Mouse (Mus musculus) kidney, embryonic 16.5 days (tissue): ENCODE measurements around the gene Gm5475. TPM values are rescaled to one million over a fixed set of nuclear protein-coding genes. Genes with fewer than 3 reads are reported as not detected.
A peak's percentile ranks its signal among the peaks of the same experiment; 100 is the strongest.

Source experiments
- ATAC-seq: fragments of 200-750 bp; cut with Nextera tagmentation; 2 replicates; pipeline ENCODE4 v1.8.0; 2017; ENCODE audit warnings: moderate TSS enrichment; ENCODE audit not compliant: low FRiP score, low TSS enrichment
- H3K27ac ChIP-seq: fragments of 300-500 bp; sonication (generic); 2 replicates; pipeline ENCODE4 v1.5.1; 2014; ENCODE audit warnings: low read length
- H3K27me3 ChIP-seq: fragments of 300-500 bp; sonication (generic); 2 replicates; pipeline ENCODE4 v1.6.1; 2014; ENCODE audit warnings: low read length, control low read depth, mixed read lengths; ENCODE audit not compliant: insufficient read depth
- H3K36me3 ChIP-seq: fragments of 300-500 bp; sonication (generic); 2 replicates; pipeline ENCODE4 v1.6.1; 2014; ENCODE audit warnings: low read length, control low read depth, mixed read lengths; ENCODE audit not compliant: insufficient read depth
- H3K4me1 ChIP-seq: fragments of 300-500 bp; sonication (generic); 2 replicates; pipeline ENCODE4 v1.6.1; 2014; ENCODE audit warnings: low read length, control low read depth, mixed read lengths; ENCODE audit not compliant: insufficient read depth
- H3K4me2 ChIP-seq: fragments of 300-500 bp; sonication (generic); replicated peaks from 2 replicates; pipeline ENCODE4 v1.6.1; 2014; ENCODE audit warnings: low read depth, low read length
- H3K4me3 ChIP-seq: fragments of 300-500 bp; sonication (generic); 2 replicates; pipeline ENCODE4 v1.5.1; 2014; ENCODE audit warnings: mild to moderate bottlenecking, low read length
- H3K9ac ChIP-seq: fragments of 300-500 bp; sonication (generic); replicated peaks from 2 replicates; pipeline ENCODE4 v1.6.1; 2014; ENCODE audit warnings: low read length
- H3K9me3 ChIP-seq: fragments of 300-500 bp; sonication (generic); 2 replicates; pipeline ENCODE4 v1.6.1; 2016; ENCODE audit warnings: low read length, control low read depth
- WGBS: fragments of 180-500 bp; shearing (Covaris S2); extraction: QIAGEN DNeasy Blood & Tissue Kit; methylation state at CpG from one replicate; pipeline ENCODE4 v1.1.7; 2014; 5-methylcytosine and 5-hydroxymethylcytosine counted together
- polyA plus RNA-seq: library from polyadenylated mRNA; unstranded; fragments of >200 nt; fragmentation: Nextera tagmentation; extraction: Ambion mirVana; gene quantifications from 2 replicates; pipeline ENCODE4 v1.2.1, GENCODE M21; 2015

Gene Gm5475
- polyA plus RNA-seq, 1 experiment from 2014 or later = 0.19 TPM

GRCm38 (mm10) chr15:100458055-100458454, 36.1 kb downstream of the Gm5475 start:
- H3K36me3 ChIP-seq = no peaks in the 10 kb centered on the region
- no peak overlapping the region for H3K4me2 ChIP-seq
- ATAC-seq = peak; percentile 50; the same call in 1 of the 2 replicates
- no peak overlapping the region for H3K27ac ChIP-seq
- no peaks in the 10 kb centered on the region for H3K9me3 ChIP-seq
- H3K9ac ChIP-seq = no peak overlapping the region
- peaks cover 12% of the 10 kb centered on the region; the same call in 1 of the 2 replicates for H3K4me1 ChIP-seq
- H3K4me3 ChIP-seq = no peak overlapping the region
- H3K27me3 ChIP-seq = no peaks in the 10 kb centered on the region
- 47% methylated on average over 10 of the region's 10 CpGs for WGBS

DNA sequence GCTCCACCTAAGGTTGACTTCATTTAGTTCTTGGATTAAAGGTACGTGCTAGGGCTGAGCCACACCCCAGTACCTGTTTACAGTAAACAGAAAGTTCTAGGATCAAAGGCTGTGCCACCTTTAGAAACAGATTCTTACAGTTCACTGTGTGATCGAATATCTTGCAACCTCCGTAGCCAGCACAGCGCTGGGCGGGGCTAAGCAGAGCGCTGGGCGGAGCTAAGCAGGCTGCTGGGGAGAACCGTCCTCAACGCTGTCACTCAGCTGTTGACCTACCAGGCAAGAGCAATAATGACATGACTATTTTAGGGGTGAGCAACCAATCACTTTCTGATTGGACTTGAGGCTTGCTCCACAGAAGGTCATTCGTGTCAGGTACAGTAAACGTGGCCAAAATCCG, 39.0 kb downstream of the Gm5475 start:
- Histone ChIP-seq H3K4me1 (peaks cover 12% of the 10 kb centered on the region; the same call in 1 of the 2 replicates), H3K4me3 (no peak overlapping the region; the same call in 1 of the 2 replicates), H3K27ac (no peak overlapping the region), H3K9ac (0 out of 2 replicates have a peak overlapping the region, but pooled peaks have one; percentile 43), H3K4me2 (peak overlapping the region; percentile 40), H3K36me3 (no peaks in the 10 kb centered on the region), H3K27me3 (no peaks in the 10 kb centered on the region), H3K9me3 (no peaks in the 10 kb centered on the region)
- ATAC-seq = no peak; the same call in 1 of the 2 replicates
- WGBS = 10% methylated on average over 12 of the region's 12 CpGs

- 60% methylated on average over 9 of the region's 9 CpGs for WGBS
These were observed 39.7 kb downstream of the Gm5475 start for GRCm38 (mm10) chr15:100461646-100462045.

DNA sequence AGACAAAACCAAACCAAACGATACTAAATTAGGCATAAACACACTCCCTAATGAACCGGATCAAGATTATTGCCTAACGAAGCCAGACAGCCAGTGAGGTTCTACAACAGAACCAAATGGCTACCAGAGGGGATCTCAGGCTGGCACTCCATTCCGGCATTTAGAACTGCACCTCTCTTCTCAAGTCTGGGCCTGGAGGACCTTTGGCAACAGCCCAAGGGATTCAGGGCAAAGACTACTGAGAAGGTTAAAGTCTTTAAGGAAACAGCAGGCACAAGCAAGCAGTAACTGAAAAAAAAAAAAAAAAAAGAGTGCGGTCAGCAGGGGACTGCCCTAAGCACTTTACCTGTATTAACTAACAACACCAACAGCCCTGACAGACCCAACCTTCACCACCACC, 40.1 kb downstream of the Gm5475 start:
- no peaks in the 10 kb centered on the region for H3K9me3 ChIP-seq
- H3K4me3 ChIP-seq = no peak overlapping the region
- no peak overlapping the region for H3K9ac ChIP-seq
- H3K27me3 ChIP-seq = no peaks in the 10 kb centered on the region
- peaks cover 12% of the 10 kb centered on the region; the same call in 1 of the 2 replicates for H3K4me1 ChIP-seq
- WGBS = 40% methylated on average over 4 of the region's 5 CpGs
- ATAC-seq = no peak
- H3K36me3 ChIP-seq = no peaks in the 10 kb centered on the region
- no peak overlapping the region for H3K27ac ChIP-seq
- no peak overlapping the region for H3K4me2 ChIP-seq

More at GRCm38 (mm10) chr15:100461646-100462045, 39.7 kb downstream of the Gm5475 start:
- Histone ChIP-seq H3K9me3 (no peaks in the 10 kb centered on the region), H3K27me3 (no peaks in the 10 kb centered on the region), H3K9ac (no peak overlapping the region), H3K27ac (peak overlapping the region; percentile 8; the same call in 1 of the 2 replicates), H3K4me2 (no peak overlapping the region), H3K4me3 (no peak overlapping the region), H3K4me1 (peaks cover 12% of the 10 kb centered on the region; the same call in 1 of the 2 replicates), H3K36me3 (no peaks in the 10 kb centered on the region)
- ATAC-seq = no peak

DNA sequence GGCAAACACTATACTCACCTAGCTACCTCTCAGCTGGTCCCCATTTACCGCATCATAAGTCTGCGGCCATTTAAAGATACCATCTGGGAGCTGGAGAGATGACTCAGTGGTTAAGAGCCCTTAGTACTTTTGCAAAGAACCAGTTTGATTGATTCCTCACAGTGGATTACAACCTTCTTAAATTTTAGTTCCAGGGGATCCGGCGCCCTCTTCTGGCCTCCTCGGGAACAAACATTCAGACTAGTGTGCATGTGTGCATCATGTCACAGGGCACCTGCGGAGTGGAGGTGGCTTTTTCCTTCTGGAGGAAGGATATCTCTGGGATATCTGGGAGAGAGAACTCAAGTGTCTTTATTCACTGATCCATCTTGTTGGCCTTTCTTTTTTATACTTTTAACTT, 41.8 kb downstream of the Gm5475 start:
- 27% methylated on average over 6 of the region's 6 CpGs for WGBS
- no peaks in the 10 kb centered on the region for H3K36me3 ChIP-seq
- no peak for ATAC-seq
- H3K27ac ChIP-seq = no peak overlapping the region
- peaks cover 19% of the 10 kb centered on the region; the same call in 1 of the 2 replicates for H3K4me1 ChIP-seq
- H3K4me2 ChIP-seq = no peak overlapping the region
- H3K9me3 ChIP-seq = no peaks in the 10 kb centered on the region
- H3K4me3 ChIP-seq = no peak overlapping the region
- H3K9ac ChIP-seq = no peak overlapping the region
- no peaks in the 10 kb centered on the region for H3K27me3 ChIP-seq

- no peak for ATAC-seq
- no peaks in the 10 kb centered on the region for H3K36me3 ChIP-seq
- 78% methylated on average over 2 of the region's 2 CpGs for WGBS
- no peak overlapping the region for H3K4me3 ChIP-seq
- no peak overlapping the region for H3K4me2 ChIP-seq
- H3K4me1 ChIP-seq = peaks cover 31% of the 10 kb centered on the region
- H3K27me3 ChIP-seq = no peaks in the 10 kb centered on the region
- no peak overlapping the region for H3K27ac ChIP-seq
- no peak overlapping the region for H3K9ac ChIP-seq
- H3K9me3 ChIP-seq = no peaks in the 10 kb centered on the region
These were observed 43.5 kb downstream of the Gm5475 start for GRCm38 (mm10) chr15:100465432-100465831.

- peaks cover 19% of the 10 kb centered on the region for H3K4me1 ChIP-seq
- peaks cover 7% of the 10 kb centered on the region; the same call in 1 of the 2 replicates for H3K36me3 ChIP-seq
- 39% methylated on average over 7 of the region's 8 CpGs for WGBS
- H3K9ac ChIP-seq = no peak overlapping the region
- ATAC-seq = no peak
- H3K4me3 ChIP-seq = peak overlapping the region; percentile 82; the same call in 1 of the 2 replicates
- H3K4me2 ChIP-seq = peak overlapping the region; percentile 98
- H3K27me3 ChIP-seq = no peaks in the 10 kb centered on the region
- no peak overlapping the region for H3K27ac ChIP-seq
- no peaks in the 10 kb centered on the region for H3K9me3 ChIP-seq
These were observed 45.8 kb downstream of the Gm5475 start for GRCm38 (mm10) chr15:100467738-100468137.

DNA sequence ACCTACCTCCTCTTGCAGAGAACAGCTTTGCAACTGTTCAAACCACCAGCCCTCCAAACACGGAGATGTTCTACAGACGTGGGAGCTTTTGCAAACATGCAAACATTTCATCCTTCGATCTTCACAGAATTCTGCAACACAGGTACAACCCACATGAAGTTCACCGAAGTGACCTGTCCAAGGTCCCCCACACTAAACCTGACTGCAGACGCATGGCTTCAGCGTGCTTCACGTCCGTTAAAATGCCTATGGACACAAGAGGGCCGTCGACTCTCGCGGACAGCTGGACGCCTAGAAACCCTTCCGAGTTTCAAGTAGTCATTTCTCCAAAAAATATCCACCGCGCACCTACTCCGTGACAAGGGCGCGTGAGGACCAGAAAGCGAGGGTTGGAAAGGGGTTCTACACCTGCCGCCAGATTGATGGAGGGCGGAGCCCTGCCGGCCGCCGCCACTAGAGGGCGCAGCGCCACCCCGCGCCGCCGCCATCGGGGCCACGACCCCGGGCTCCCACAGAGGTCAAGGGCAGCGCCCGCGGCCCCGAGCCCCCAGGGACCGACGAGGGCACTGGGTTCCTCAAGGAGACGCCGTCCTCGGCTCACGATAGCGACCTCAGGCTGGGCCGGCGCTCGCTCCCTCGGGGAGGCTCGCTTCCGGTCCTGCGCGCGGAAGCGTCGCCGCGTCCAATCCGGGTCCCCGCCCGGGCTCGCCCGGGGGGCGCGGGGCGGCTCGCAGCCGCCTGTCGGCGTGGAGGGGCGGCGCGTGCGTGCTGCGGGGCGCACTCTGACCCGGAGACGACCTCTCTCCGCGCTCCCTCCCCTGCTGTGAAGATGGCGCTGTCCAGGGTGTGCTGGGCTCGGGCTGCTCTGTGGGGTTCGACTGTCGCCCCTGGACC, 46.6 kb downstream of the Gm5475 start, which contains the start of gene Letmd1:
Gene Letmd1 (plus strand): TSS at position 729 of the 894 bp plus-strand sequence.
- peak; percentile 96 for ATAC-seq
- Histone ChIP-seq H3K9ac (peak within 1 kb of the TSS; percentile 90), H3K4me1 (peaks cover 19% of the 10 kb centered on the region), H3K4me3 (peak within 1 kb of the TSS; percentile 82), H3K4me2 (peak within 1 kb of the TSS; percentile 98), H3K27ac (peak within 1 kb of the TSS; percentile 83), H3K9me3 (no peaks in the 10 kb centered on the region), H3K36me3 (peaks cover 11% of the 10 kb centered on the region; the same call in 1 of the 2 replicates), H3K27me3 (no peaks in the 10 kb centered on the region)
- WGBS = 2% methylated on average over 78 of the region's 84 CpGs

DNA sequence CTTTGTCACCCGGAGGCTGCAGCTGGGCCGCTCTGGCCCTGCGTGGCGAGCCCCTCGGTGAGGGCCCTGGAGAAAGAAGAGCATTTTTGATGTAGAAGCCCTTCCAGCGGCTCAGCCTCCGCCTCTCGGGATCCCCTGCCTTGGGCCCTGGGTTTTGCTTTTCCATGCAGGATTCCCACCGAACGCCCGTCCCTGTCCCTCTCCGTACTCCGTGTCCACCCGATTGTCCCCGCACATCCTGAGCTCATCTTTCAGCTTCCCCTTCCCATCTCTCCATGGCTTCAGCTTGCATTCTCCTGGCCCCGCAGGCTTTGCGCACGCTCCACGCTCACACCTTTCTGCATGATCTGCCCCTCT, 47.2 kb downstream of the Gm5475 start:
- no peaks in the 10 kb centered on the region for H3K9me3 ChIP-seq
- peaks cover 14% of the 10 kb centered on the region for H3K36me3 ChIP-seq
- peak overlapping the region; percentile 83 for H3K27ac ChIP-seq
- H3K4me2 ChIP-seq = peak overlapping the region; percentile 98
- peak overlapping the region; percentile 90 for H3K9ac ChIP-seq
- WGBS = under 1% methylated on average over 19 of the region's 19 CpGs
- ATAC-seq = 0 out of 2 replicates have a peak, but pooled peaks have one; percentile 25
- no peaks in the 10 kb centered on the region for H3K27me3 ChIP-seq
- H3K4me3 ChIP-seq = peak overlapping the region; percentile 82
- peaks cover 19% of the 10 kb centered on the region for H3K4me1 ChIP-seq
